Mouse (Mus musculus) testis, postnatal 14 days (tissue): ENCODE results near the gene Ankrd27.
"Not testable (repeated sequence)": the region's sequence is repeated elsewhere in the genome, so short reads cannot be mapped to it uniquely, and the experiment has no call there.

Experiments
- DNase-seq: peaks from one replicate; pipeline ENCODE4 v3.0.0; 2021; ENCODE audit warnings: low spot score

Gene Ankrd27

GRCm38 (mm10) chr7:35586055-35586905, at the start of gene Ankrd27:
Gene Ankrd27 (plus strand): TSS chr7:35586244.
- DNase-seq = peak; percentile 92

GRCm38 (mm10) chr7:35537562-35537961, 48.5 kb upstream of the Ankrd27 start, which contains the start of gene Tdrd12:
Gene Tdrd12 (minus strand): TSS chr7:35537745.
- DNase-seq = peak; percentile 92

DNA sequence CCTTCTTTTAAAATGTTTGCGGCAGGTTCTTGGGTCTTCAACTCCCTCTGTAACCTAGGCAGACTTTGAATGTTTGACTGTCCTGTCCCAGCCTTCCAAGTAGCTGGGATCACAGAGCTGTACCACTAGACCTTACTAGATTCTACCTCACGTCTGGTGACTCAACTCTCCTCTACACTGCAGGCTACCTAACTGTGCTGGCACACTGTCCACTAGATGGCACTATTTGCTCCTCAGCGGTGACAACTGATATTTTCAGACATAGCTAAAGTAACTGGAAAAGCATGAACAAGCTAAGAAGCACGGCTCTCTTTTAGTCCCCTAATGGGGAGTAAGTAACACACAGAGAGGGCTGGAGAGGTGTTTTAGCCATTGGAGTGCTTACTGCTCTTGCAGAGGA, 40.2 kb upstream of the Ankrd27 start:
- DNase-seq = peak; percentile 29

GRCm38 (mm10) chr7:35553751-35554604, 32.1 kb upstream of the Ankrd27 start:
- no peak for DNase-seq

DNA sequence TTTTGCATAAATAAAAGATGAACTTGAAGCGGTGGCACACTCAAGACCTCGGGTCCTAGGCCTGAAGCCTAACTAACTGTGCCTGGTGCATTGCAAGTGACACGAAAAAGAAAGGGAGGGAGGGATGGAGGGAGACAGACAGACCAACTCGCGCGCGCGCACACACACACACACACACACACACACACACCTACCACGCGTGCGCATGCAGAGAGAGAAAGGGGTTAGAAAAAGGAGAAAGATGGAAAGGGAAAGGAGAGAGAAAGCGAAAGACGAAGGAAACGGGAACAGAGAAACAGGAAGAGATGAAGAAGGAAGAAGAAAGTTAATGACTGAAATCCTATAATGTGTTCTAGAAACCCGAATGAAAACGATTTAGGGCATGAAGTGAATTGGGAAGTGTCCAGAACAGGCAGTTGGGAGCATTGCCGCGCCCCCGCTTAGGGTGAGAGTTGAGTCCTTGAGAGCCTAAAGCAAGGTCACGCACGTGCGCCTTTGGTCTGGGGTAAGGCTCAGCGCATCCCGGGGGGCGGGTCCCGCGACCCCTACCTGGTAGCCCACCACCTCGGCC, 31.4 kb upstream of the Ankrd27 start:
- peak; percentile 22 for DNase-seq

DNA sequence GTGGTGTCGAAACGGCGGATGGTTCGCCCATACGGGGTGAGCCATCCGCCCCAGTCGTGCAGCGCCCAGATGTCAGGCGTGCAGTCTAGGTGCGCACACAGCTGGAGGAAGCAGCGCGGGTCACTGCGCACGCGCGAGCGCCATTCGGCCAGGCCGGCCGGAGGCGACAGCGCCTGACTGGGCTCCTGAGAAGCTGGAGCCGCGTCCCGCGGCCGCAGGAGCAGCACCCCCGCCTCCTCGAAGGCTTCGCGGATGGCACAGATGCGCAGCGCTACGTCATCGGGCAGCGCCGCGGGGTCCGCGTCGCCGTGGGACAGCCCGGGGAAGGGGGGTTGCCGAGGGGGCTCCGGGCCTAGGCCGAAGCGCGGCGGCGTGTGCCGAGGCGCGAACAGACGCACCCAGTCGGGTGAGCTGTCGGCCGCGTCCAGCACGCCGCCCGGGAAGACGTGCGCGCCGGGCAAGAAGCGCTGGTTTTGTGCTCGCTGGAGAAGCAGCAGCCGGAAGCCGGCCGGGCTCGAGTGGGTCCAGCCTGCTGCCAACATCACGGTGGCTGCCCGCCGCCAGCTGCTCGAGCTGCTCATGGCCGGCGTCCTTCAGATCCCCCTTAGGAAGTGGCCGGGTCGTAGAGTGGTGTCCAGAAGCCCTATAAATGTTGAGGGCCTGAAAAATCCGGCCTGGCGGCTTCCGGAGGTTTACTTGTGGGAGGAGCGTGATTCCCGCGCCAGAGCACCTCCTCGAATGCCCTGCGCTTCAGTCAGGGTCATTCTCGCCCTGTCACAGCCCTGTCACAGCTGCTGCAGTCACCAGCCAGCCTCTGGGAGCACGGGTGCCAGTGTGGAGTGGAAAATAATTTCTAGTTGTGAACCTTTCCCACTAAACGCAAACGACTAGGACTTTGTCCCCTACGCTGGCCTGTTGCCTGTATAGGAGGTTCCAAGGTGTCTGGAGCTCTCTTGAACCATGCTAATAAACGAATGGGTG, 30.5 kb upstream of the Ankrd27 start:
- peak; percentile 93 for DNase-seq

DNA sequence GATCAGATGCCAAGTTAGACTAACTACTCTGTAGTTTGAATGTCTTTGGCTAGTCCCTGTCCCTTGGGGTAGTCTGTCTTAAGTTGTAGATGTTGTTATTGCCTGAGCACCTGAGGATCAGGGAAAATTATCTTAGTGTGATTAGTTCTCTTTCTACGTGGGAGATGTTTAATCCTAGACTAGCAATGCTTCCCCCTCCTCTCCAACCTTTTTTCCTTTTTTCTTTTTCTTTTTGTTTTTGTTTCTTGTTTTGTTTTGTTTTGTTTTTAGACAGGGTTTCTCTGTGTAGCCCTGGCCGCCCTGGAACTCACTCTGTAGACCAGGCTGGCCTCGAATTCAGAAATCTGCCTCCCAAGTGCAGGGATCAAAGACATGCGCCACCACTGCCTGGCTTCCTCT, 29.8 kb upstream of the Ankrd27 start, which contains the start of gene Nudt19:
Gene Nudt19, minus strand, starts transcription at position 100 of the 399 bp plus-strand sequence.
- no peak for DNase-seq

DNA sequence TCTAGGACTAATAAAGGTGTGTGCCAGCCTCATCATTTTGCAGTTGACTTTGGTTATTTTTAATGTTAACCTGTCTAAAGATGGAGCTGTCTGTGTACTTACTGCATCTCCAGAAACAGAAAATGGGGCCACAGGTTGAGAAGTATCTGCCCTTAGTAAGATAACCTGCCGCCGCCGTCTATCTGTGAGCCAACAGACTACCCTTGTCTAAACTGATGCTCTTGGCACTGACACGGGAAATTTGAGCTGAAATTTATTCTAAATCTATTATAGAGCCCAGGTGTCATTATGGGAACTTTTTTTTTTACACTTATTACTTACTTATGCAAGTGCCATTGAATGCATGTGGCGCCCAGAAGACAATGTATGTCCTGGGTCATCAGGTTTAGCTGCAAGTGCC, 29.1 kb upstream of the Ankrd27 start:
- DNase-seq = no peak

DNA sequence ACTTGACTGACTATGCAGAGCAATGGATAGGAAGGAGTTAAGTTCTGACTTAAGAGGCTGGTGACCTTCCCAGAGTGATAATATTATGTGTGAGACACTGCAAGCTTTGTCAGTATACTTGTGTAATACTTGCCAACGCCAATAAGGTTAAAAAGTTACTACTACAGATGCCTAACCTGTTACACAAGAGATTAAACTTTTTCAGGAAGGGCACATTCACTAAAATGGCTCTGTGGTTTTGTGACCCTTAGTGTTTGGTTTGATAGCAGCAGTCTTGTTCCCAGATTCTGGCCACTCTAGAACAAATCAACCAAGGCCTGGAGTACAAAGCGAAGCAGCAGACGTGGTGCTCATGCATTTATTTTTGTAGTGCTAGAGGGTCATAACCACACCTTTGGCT, 28.5 kb upstream of the Ankrd27 start:
- DNase-seq = no peak

- DNase-seq = no peak
Observed at GRCm38 (mm10) chr7:35558681-35559080, 27.4 kb upstream of the Ankrd27 start.

DNA sequence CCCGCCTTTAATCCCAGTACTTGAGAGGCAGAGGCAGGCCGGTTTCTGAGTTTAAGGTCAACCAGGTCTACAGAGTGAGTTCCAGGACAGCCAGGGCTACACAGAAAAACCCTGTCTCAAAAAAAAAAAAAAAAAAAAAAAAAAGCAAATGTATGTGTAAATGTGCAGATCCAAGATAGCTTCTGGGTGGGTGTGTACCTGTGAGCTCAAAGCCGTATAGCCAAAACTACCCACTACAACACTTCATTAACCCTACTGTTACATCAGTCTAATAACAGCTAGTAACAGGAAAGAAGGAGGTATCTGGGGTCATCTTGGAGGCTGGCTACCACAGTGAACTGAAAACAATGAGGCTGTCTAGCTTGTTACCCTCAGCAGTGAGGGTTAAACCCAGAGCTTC, 26.2 kb upstream of the Ankrd27 start:
- DNase-seq = no peak

DNA sequence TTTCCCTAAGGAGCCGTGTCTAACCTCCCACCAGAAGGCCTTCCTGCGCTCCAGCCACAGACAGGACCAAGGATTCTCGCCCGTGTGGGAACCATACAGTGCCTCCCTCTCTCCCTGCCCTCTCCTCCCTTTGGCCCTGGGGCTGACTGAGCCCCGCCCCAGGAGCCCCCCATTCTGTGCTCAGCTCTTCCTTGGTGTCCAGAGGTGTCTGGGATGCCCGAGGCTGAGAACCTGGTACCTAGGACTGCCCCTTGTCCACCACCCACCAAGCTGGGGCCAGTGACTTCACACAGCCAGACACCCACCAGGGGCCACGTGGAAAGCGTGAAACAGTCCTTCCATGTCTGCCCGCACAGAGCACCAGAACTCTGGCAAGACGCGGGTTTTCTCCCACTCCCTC, 23.0 kb upstream of the Ankrd27 start:
- DNase-seq = no peak

- DNase-seq = no peak
Observed at GRCm38 (mm10) chr7:35564067-35564865, 21.8 kb upstream of the Ankrd27 start.

- DNase-seq = not testable (repeated sequence)
Observed at GRCm38 (mm10) chr7:35564872-35565271, 21.2 kb upstream of the Ankrd27 start.

DNA sequence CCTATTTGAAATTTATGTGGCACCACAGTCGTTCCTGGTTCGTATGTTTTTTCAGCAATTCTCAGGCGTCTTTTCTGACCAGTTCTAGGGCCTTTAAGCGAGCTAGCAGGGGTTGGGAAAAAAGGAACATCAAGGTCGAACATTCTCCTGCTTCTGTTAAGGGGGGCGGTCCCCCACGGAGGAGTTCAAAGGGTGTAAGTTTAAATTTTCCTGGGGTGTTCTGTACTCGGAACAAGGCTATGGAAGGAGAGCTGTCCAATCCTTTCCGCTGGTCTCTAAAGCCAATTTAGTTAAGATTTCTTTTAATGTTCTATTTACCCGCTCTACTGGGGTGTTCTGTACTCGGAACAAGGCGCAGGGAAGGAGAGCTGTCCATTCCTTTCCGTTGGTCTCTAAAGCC, 20.1 kb upstream of the Ankrd27 start:
- not testable (repeated sequence) for DNase-seq

GRCm38 (mm10) chr7:35569724-35570123, 16.3 kb upstream of the Ankrd27 start:
- not testable (repeated sequence) for DNase-seq

GRCm38 (mm10) chr7:35570883-35571282, 15.2 kb upstream of the Ankrd27 start:
- DNase-seq = not testable (repeated sequence)

DNA sequence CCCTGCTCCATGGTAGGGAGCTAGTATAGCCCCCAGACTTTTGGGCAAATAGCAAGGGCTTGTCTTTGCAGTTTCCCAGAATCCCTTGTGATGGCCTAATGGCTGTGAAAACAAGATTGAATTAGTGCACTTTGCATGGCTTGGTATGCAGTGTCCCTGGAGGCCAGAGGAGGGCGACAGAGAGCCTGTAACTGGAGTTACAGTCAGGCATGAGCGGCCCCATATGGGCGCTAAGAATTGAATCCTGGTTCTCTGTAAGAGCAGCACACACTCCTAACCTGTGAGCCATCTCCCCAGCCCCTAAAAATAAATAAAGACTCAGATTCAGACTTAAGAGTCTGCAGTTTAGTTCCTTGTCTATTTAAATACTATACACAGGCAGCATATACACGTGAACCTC, 6.2 kb upstream of the Ankrd27 start:
- peak; percentile 34 for DNase-seq

- DNase-seq = no peak
Observed at GRCm38 (mm10) chr7:35582719-35583118, 3.3 kb upstream of the Ankrd27 start.

DNA sequence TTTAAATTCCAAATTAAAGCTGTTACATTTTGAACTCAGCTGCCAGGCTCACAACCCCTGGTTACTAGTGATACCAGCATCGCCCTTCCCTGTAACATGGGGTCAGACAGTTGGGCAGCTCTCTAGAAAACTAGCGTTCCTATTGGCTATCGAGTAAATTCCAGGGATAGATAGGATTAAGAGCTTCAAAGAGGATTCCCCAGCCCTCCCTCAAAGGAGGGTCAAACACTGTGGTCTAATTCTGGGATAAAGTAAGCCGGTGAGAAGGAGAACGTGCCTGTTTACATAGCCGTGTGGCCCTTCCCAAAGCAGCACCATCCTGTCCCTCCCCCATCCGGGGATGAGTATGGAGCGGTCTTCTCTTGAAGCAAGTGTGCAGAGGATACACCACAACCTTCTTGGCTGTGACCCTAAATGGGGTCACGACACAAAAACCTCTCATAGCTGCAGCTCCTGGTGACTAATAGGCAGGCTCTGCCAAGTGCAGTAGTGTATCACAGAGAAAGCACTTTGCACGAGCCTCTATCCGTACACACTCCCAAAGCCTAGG, 2.5 kb upstream of the Ankrd27 start:
- no peak for DNase-seq
